Mouse (Mus musculus): ENCODE measurements at regions not wholly inside any gene's neighbourhood (a gene's known extent, or its start where the extent isn't known, plus 50 kb on each side); places are given as distances from the start of the nearest gene placed in this dataset.

GRCm38 (mm10) chr15:51673483-51673882 lies 2211.2 kb upstream of the Gm7489 start:
- TF ChIP-seq CTCF (conservative IDR thresholded peaks at IDR 0.05; ENCODE audit: insufficient read depth, insufficient read length, low read depth, low read length) (no peak), POLR2A (IDR thresholded peaks at IDR 0.05; ENCODE audit: low read depth, low read length) (no peak)
